Mouse (Mus musculus) embryonic facial prominence, embryonic 14.5 days (tissue): Measurements from ENCODE around the gene Srcin1. TPM values are rescaled to one million over a fixed set of nuclear protein-coding genes. Genes with fewer than 3 reads are reported as not detected.
A peak's percentile ranks its signal among the peaks of the same experiment; 100 is the strongest.

Experiments used
- ATAC-seq: fragments of 200-750 bp; cut with Nextera tagmentation; 2 replicates; pipeline ENCODE4 v1.8.0; 2017; ENCODE audit warnings: low read depth, moderate number of reproducible peaks, moderate TSS enrichment
- DNase-seq: peaks from one replicate; pipeline ENCODE4 v3.0.0-alpha.2; 2015; ENCODE audit warnings: low spot score
- H3K27ac ChIP-seq: fragments of 300-500 bp; sonication (generic); replicated peaks from 2 replicates; pipeline ENCODE4 v1.5.1; 2014; ENCODE audit warnings: low read depth, mild to moderate bottlenecking, low read length, moderate library complexity
- H3K27me3 ChIP-seq: fragments of 300-500 bp; sonication (generic); replicated peaks from 2 replicates; pipeline ENCODE4 v1.6.1; 2014; ENCODE audit warnings: low read length; ENCODE audit not compliant: control insufficient read depth, insufficient read depth
- H3K36me3 ChIP-seq: fragments of 300-500 bp; sonication (generic); 2 replicates; pipeline ENCODE4 v1.6.1; 2014; ENCODE audit warnings: low read length, mixed read lengths; ENCODE audit not compliant: control insufficient read depth, insufficient read depth
- H3K4me1 ChIP-seq: fragments of 300-500 bp; sonication (generic); 2 replicates; pipeline ENCODE4 v1.6.1; 2014; ENCODE audit warnings: antibody characterized with exemption, low read length; ENCODE audit not compliant: control insufficient read depth, insufficient read depth
- H3K4me2 ChIP-seq: fragments of 300-500 bp; sonication (generic); 2 replicates; pipeline ENCODE4 v1.6.1; 2014; ENCODE audit warnings: low read depth, mild to moderate bottlenecking, low read length, moderate library complexity, mixed read lengths
- H3K4me3 ChIP-seq: fragments of 300-500 bp; sonication (generic); 2 replicates; pipeline ENCODE4 v1.5.1; 2014; ENCODE audit warnings: low read depth, mild to moderate bottlenecking, low read length
- H3K9ac ChIP-seq: fragments of 300-500 bp; sonication (generic); 2 replicates; pipeline ENCODE4 v1.6.1; 2014; ENCODE audit warnings: low read depth, mild to moderate bottlenecking, low read length, moderate library complexity, mixed read lengths
- H3K9me3 ChIP-seq: fragments of 300-500 bp; sonication (generic); 2 replicates; pipeline ENCODE4 v1.6.1; 2016; ENCODE audit warnings: low read length; ENCODE audit not compliant: control insufficient read depth
- WGBS: fragments of 180-500 bp; shearing (Covaris S2); extraction: QIAGEN DNeasy Blood & Tissue Kit; methylation state at CpG from one replicate; pipeline ENCODE4 v1.1.7; 2014; 5-methylcytosine and 5-hydroxymethylcytosine counted together
- polyA plus RNA-seq: library from polyadenylated mRNA; unstranded; fragments of >200 nt; fragmentation: Nextera tagmentation; extraction: Ambion mirVana; gene quantifications from 2 replicates; pipeline ENCODE4 v1.2.1, GENCODE M21; 2014

Srcin1 gene
- polyA plus RNA-seq, 1 experiment from 2014 or later = 1.6 TPM

DNA sequence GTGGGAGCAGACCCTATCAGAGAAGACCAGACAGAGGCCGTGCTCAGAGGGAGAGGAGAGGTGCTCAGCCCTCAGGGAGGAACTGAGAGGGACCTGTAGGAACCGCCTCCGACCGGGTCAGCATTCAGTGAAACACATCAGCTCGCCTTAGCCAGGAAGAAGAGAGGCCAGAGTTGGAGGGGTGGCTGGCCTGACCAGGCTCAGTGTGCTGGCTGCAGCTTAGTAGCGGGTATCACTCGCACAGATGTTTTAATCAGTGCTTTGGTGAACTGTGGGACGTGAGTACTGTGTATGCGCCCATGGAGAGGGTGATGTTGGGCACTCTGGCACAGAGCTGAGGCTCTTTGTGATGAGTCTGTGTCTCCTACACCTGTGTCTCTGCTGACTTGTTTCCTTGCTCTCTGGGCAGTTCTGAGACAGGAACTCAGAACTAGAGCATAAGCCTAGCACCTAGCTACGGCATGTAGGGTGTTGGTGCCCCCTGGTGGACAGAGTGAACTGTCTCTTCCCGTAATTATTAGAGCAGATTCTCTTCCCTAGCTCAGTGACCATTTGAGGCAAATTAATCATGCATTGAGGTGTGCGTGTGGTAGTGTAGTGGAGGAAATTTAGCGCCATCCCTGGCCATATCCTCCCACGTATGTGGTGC is 107.2 kb downstream of the Srcin1 start:
- DNase-seq = peak; percentile 92

DNA sequence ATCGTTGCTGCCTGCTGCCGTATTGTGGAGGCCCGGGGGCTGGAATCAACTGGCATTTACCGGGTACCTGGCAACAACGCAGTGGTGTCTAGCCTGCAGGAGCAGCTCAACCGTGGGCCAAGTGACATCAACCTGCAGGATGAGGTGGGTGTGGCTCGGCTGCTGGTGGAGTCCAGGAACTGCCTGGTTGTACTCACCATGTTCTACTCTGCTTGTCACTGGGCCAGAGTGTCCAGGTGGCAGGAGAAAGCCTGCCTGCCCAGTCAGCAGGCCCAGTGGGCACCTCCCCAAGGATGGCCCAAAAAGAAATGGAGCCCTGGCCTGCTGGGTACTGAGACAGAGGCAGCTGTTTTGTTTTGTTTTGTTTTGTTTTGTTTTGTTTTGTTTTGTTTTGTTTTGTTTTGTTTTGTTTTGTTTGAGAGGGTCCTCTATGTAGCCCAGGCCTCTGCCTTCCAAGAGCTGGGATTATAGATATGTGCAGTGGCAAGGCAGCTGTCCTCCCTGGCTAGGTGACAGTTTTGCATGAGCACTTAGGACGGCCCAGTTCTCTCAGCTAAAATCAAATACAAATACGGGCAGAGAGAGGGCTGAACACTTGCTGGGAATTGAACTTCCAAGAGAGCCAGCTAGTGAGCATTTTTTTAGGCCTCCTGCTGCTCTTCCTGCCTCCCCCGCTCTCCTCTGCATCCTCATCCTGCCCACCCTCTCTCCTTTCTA is 109.4 kb downstream of the Srcin1 start:
- WGBS = 80% methylated on average over 10 of the region's 10 CpGs
- no peak overlapping the region for H3K4me2 ChIP-seq
- H3K27me3 ChIP-seq = no peaks in the 10 kb centered on the region
- peak overlapping the region; percentile 14; the same call in 1 of the 2 replicates for H3K9ac ChIP-seq
- DNase-seq = no peak
- ATAC-seq = no peak
- H3K27ac ChIP-seq = no peak overlapping the region
- H3K9me3 ChIP-seq = no peaks in the 10 kb centered on the region
- peaks cover 93% of the 10 kb centered on the region for H3K36me3 ChIP-seq
- no peaks in the 10 kb centered on the region for H3K4me1 ChIP-seq
- H3K4me3 ChIP-seq = no peak overlapping the region

More for the DNA sequence above, 107.2 kb downstream of the Srcin1 start:
- Histone ChIP-seq H3K27ac (no peak overlapping the region), H3K4me1 (no peaks in the 10 kb centered on the region), H3K4me3 (no peak overlapping the region), H3K36me3 (peaks cover 94% of the 10 kb centered on the region), H3K9ac (no peak overlapping the region), H3K9me3 (no peaks in the 10 kb centered on the region), H3K27me3 (no peaks in the 10 kb centered on the region), H3K4me2 (no peak overlapping the region)
- 55% methylated on average over 14 of the region's 14 CpGs for WGBS
- ATAC-seq = peak; percentile 58; the same call in 1 of the 2 replicates

DNA sequence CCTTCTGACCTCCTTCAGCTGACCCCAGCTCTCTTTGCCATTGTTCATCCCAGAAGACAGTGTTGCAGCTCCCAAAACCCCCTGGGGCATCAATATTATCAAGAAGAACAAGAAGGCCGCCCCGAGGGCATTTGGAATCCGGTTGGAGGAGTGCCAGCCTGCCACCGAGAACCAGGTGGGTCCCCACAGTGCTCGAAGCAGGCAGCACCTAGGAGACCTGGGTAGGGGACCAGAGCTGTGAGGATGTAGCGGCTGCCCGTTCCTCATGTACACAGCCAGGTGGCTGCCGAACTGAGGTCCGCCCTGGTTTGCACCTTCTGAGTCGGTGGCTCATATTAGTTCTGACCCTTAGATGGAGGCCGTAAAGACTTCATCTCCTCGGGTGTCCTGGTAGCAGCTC is 110.0 kb downstream of the Srcin1 start:
- H3K9ac ChIP-seq = no peak overlapping the region
- WGBS = 88% methylated on average over 10 of the region's 12 CpGs
- no peaks in the 10 kb centered on the region for H3K27me3 ChIP-seq
- H3K27ac ChIP-seq = no peak overlapping the region
- H3K36me3 ChIP-seq = peaks cover 93% of the 10 kb centered on the region
- H3K9me3 ChIP-seq = no peaks in the 10 kb centered on the region
- no peak overlapping the region for H3K4me3 ChIP-seq
- H3K4me1 ChIP-seq = no peaks in the 10 kb centered on the region
- ATAC-seq (no peak), DNase-seq (no peak)
- no peak overlapping the region for H3K4me2 ChIP-seq

DNA sequence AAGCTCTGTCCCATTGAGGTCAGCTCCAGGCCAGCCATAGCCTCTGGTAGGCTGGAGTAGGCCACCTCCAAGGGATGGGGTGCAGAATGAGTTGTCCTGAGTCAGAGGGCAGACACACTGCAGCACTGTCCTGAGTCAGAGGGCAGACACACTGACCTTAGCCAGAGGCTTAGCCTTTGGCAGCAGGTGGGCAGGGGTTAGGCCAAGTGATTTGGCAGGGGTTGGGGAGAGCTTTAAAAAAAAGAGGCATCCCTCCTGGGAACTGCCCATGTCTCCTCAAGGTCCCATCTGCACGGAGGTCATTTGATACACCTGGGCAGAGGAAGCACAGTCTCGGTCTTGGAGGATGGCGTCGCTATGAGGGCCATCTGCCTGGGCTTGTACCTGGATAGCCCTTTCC is 112.0 kb downstream of the Srcin1 start:
- H3K4me2 ChIP-seq = no peak overlapping the region
- H3K4me1 ChIP-seq = no peaks in the 10 kb centered on the region
- no peak for DNase-seq
- no peaks in the 10 kb centered on the region for H3K27me3 ChIP-seq
- no peak overlapping the region for H3K9ac ChIP-seq
- peaks cover 93% of the 10 kb centered on the region for H3K36me3 ChIP-seq
- no peak overlapping the region for H3K27ac ChIP-seq
- H3K9me3 ChIP-seq = no peaks in the 10 kb centered on the region
- no peak overlapping the region for H3K4me3 ChIP-seq
- WGBS = 53% methylated on average over 2 of the region's 4 CpGs
- ATAC-seq = no peak

DNA sequence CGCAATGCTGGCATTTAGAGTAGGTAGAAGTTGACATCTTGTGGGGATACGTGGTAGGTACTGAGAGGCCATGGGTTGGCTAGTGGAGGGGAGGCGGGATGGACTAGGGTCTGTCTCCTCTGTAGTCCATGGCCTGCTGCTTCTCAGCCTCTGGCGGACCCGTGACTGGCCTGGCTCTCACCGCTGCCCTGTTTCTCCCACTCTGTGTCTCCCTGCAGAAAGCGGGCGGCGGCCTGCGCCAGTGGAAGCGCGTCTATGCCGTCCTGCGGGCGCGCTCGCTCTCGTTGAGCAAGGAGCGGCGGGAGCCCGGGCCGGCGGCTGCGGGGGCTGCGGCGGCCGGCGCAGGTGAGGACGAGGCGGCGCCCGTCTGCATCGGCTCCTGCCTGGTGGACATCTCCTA is 112.8 kb downstream of the Srcin1 start:
- Histone ChIP-seq H3K9me3 (no peaks in the 10 kb centered on the region), H3K27ac (no peak overlapping the region), H3K9ac (no peak overlapping the region), H3K36me3 (peaks cover 96% of the 10 kb centered on the region), H3K27me3 (no peaks in the 10 kb centered on the region), H3K4me3 (no peak overlapping the region), H3K4me2 (no peak overlapping the region), H3K4me1 (no peaks in the 10 kb centered on the region)
- ATAC-seq = no peak
- 50% methylated on average over 33 of the region's 33 CpGs for WGBS
- no peak for DNase-seq

DNA sequence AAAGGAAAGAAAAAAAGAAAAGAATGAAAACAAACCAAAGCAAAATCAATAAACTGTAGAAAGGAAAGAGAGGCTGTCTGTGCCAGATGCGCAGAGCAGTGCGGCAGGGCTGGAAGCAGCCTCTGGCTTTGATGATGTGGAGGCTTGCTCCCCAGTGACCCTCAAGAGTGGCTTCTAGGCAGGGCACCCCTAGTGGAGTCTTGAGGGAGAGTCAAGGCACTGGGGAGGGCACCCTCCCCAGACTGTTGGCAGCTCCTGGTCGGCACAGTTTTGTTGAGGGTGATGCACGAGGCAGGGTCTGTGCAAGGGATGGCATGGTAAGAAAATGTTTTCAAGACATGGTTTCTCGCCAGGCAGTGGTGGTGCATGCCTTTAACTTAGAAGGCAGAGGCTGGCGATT is 113.4 kb downstream of the Srcin1 start:
- Histone ChIP-seq H3K36me3 (peaks cover 98% of the 10 kb centered on the region), H3K4me1 (no peaks in the 10 kb centered on the region), H3K27me3 (no peaks in the 10 kb centered on the region), H3K9me3 (no peaks in the 10 kb centered on the region), H3K9ac (no peak overlapping the region), H3K27ac (no peak overlapping the region), H3K4me3 (no peak overlapping the region), H3K4me2 (no peak overlapping the region)
- 87% methylated on average over 6 of the region's 6 CpGs for WGBS
- DNase-seq (no peak), ATAC-seq (no peak)

DNA sequence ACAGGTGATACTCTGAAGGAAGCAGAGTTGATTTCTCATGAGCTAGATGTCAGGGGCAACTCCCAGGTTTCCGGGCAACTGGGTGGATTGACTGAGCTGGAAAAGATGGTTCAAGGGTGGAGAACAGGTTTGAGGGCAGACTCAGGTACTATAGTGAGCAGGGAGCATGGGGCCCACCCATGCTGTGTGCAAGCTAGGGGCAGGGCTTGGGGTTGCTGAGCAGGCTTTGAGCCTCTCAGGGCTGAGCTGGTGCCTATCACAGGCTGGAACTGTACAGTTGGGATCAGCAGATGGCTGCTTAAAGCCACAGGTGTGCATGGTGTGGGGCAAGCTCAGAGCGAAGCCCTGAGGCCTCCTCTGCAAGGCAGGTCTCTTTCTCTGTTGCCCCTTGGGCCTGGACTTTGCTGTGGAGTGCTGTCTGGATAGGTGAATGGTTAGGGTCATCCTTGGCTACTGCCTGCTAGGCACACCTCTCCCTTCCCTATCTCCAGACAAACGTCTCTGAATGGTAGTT is 114.6 kb downstream of the Srcin1 start:
- no peaks in the 10 kb centered on the region for H3K9me3 ChIP-seq
- ATAC-seq (no peak), DNase-seq (no peak)
- WGBS = 89% methylated on average over 3 of the region's 3 CpGs
- no peaks in the 10 kb centered on the region for H3K27me3 ChIP-seq
- no peak overlapping the region for H3K4me2 ChIP-seq
- H3K36me3 ChIP-seq = peaks cover 98% of the 10 kb centered on the region
- H3K9ac ChIP-seq = no peak overlapping the region
- H3K27ac ChIP-seq = no peak overlapping the region
- H3K4me3 ChIP-seq = no peak overlapping the region
- H3K4me1 ChIP-seq = no peaks in the 10 kb centered on the region
